Mouse (Mus musculus) liver, postnatal 0 days (tissue): Measurements from ENCODE around the gene Banf2. TPM values are rescaled to one million over a fixed set of nuclear protein-coding genes. Genes with fewer than 3 reads are reported as not detected.
A peak's percentile ranks its signal among the peaks of the same experiment; 100 is the strongest.

Source experiments
- ATAC-seq: fragments of 200-750 bp; cut with Nextera tagmentation; 2 replicates; pipeline ENCODE4 v1.8.0; 2017; ENCODE audit warnings: mild to moderate bottlenecking, moderate library complexity
- DNase-seq: peaks from one replicate; pipeline ENCODE4 v3.0.0-alpha.2; 2016
- H3K27ac ChIP-seq: fragments of 300-500 bp; sonication (generic); 2 replicates; pipeline ENCODE4 v1.5.1; 2014; ENCODE audit warnings: antibody characterized with exemption, moderate library complexity, mild to moderate bottlenecking, low read depth
- H3K27me3 ChIP-seq: fragments of 300-500 bp; sonication (generic); 2 replicates; pipeline ENCODE4 v1.6.1; 2014; ENCODE audit warnings: low read length, control low read depth, mixed read lengths; ENCODE audit not compliant: insufficient read depth
- H3K36me3 ChIP-seq: fragments of 300-500 bp; sonication (generic); replicated peaks from 2 replicates; pipeline ENCODE4 v1.6.1; 2014; ENCODE audit warnings: mild to moderate bottlenecking, control low read depth, low read length, moderate library complexity, mixed read lengths; ENCODE audit not compliant: insufficient read depth
- H3K4me1 ChIP-seq: fragments of 300-500 bp; sonication (generic); 2 replicates; pipeline ENCODE4 v1.6.1; 2014; ENCODE audit warnings: antibody characterized with exemption, mild to moderate bottlenecking, control low read depth; ENCODE audit not compliant: insufficient read depth
- H3K4me2 ChIP-seq: fragments of 300-500 bp; sonication (generic); 2 replicates; pipeline ENCODE4 v1.6.1; 2014; ENCODE audit warnings: low read depth, mild to moderate bottlenecking, low read length, moderate library complexity, mixed read lengths
- H3K4me3 ChIP-seq: fragments of 300-500 bp; sonication (generic); 2 replicates; pipeline ENCODE4 v1.5.1; 2014; ENCODE audit warnings: low read depth, low read length
- H3K9ac ChIP-seq: fragments of 300-500 bp; sonication (generic); replicated peaks from 2 replicates; pipeline ENCODE4 v1.6.1; 2014; ENCODE audit warnings: mild to moderate bottlenecking, moderate library complexity
- H3K9me3 ChIP-seq: fragments of 300-500 bp; sonication (generic); 2 replicates; pipeline ENCODE4 v1.6.1; 2016; ENCODE audit warnings: mild to moderate bottlenecking, control low read depth, low read length, mixed read lengths
- CTCF ChIP-seq: sonication (generic); IDR thresholded peaks from 2 replicates; pipeline ENCODE4 v1.5.1; 2016; ENCODE audit warnings: antibody characterized with exemption, low read depth
- EP300 ChIP-seq: IDR thresholded peaks from 2 replicates; pipeline ENCODE4 v1.6.1; 2016; ENCODE audit warnings: antibody characterized with exemption, low read depth, mild to moderate bottlenecking
- WGBS: fragments of 180-500 bp; shearing (Covaris S2); extraction: QIAGEN DNeasy Blood & Tissue Kit; methylation state at CpG from one replicate; pipeline ENCODE4 v1.1.7; 2014; ENCODE audit not compliant: insufficient replicate concordance; 5-methylcytosine and 5-hydroxymethylcytosine counted together
- polyA plus RNA-seq: library from polyadenylated mRNA; unstranded; fragments of >200 nt; fragmentation: Nextera tagmentation; extraction: Ambion mirVana; gene quantifications from 2 replicates; pipeline ENCODE4 v1.2.1, GENCODE M21; 2015

Banf2 gene
- polyA plus RNA-seq, 1 experiment from 2014 or later, result not detected

DNA sequence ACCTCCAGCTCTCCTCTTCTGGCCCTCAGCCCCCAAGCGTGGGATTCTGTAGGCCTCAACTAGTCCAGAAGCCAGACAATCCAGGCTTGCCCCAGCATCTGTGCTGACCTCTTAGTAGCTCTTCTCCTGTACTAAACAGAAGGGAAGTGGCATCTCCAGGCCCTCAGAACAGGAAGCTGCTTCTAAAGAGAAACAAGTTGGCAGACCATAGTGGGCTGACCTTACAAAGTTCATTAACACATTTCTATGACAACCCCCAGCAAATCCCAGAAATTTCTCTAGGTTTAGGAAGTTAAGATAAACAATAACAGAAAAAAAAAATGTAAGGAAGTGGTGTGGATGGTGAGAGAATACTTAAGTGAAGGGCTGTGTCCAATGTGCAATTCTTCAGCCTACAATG lies 23.8 kb upstream of the Banf2 start:
- Histone ChIP-seq H3K9me3 (no peaks in the 10 kb centered on the region), H3K9ac (peak overlapping the region; percentile 35), H3K4me2 (peak overlapping the region; percentile 87), H3K27me3 (no peaks in the 10 kb centered on the region), H3K27ac (peak overlapping the region; percentile 100), H3K4me3 (peak overlapping the region; percentile 83), H3K4me1 (peaks cover 55% of the 10 kb centered on the region), H3K36me3 (peaks cover 6% of the 10 kb centered on the region; the same call in 1 of the 2 replicates)
- WGBS, result 35% methylated on average over 1 of the region's 1 CpGs
- DNase-seq, result no peak
- no peak for ATAC-seq
- TF ChIP-seq EP300, result no peak

DNA sequence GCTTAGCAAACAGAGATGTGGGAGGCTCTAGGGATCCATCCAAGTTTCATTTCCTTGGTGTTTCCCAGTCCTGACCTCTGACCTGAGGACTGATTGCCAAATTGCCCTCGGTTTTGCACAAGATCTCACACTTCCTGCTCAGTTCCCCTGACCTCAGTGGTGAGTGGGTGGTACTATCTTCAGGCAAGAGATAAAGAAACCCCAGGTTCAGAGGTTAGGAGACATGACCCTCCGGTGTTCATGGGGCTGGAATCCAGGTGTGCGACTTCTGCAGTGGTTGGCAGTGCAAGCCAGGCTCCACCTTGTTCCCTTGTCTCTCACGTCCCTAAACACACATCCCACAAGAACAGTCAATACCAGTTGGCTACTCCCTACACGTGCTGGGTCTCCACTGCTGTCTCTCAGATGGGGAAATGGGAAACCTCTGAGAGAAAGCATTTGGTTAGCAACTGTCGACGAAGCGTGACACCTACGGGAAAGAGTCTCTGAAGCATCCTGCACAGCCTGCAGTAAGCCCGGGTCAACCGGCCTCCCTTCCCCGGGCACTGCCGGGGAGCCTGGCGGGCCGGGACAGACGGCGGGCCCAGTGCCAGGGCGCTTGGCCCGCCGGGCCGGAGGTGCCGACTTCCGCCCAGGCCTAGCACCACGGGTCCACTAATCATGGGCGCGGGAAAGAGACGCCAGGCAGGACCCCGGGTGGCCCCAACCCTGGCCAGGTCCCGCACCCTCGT lies 23.1 kb upstream of the Banf2 start:
- Histone ChIP-seq H3K9me3 (no peaks in the 10 kb centered on the region), H3K4me3 (peak overlapping the region; percentile 83), H3K27ac (peak overlapping the region; percentile 100), H3K4me2 (peak overlapping the region; percentile 87), H3K4me1 (peaks cover 59% of the 10 kb centered on the region), H3K27me3 (no peaks in the 10 kb centered on the region), H3K36me3 (peaks cover 6% of the 10 kb centered on the region; the same call in 1 of the 2 replicates), H3K9ac (peak overlapping the region; percentile 98)
- WGBS, result 2% methylated on average over 30 of the region's 30 CpGs
- DNase-seq (peak; percentile 85), ATAC-seq (peak; percentile 50)
- TF ChIP-seq CTCF (no peak), EP300 (peak; percentile 77)

DNA sequence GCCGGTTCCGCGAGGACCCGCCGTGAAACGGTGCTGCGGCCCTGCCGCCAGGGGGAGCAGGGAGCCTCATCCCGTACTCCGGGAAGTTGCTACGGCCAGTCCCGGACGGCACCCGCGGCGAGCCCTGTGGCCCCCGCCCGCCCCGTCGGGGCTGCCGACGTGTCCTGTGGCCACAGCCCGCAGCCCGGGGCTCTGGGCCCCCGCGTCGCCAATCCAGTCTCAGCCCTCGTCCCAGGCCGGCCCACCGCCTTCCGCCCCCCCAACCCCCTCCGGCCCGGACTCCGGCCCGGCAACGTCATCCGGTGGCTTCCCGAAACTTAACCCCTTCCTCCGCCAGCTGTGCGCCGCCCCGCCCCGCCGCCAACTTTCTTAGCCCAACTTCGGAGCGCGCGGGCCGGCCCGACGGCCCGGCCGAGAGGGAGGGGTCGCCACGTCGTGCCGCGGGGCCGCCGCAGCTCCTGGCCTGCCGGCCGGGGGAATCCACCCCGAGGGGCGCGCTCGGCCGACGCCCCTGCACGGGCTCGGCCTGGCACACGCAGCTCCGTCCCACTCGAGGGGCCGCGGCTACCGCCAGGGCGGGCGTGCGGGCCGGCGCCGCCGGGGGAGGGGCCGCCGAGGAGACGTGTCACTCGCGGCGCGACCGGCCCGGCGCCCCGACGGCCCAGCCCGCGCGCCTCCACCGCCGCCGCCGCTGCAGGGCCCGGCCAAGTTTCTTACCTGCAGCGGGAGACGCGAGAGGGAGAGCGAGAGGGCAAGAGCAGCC lies 22.4 kb upstream of the Banf2 start:
- DNase-seq, result peak; percentile 89
- Histone ChIP-seq H3K27ac (peak overlapping the region; percentile 100), H3K9me3 (no peaks in the 10 kb centered on the region), H3K36me3 (peaks cover 6% of the 10 kb centered on the region; the same call in 1 of the 2 replicates), H3K4me1 (peaks cover 54% of the 10 kb centered on the region), H3K9ac (peak overlapping the region; percentile 98), H3K27me3 (no peaks in the 10 kb centered on the region), H3K4me3 (peak overlapping the region; percentile 83), H3K4me2 (peak overlapping the region; percentile 87)
- ATAC-seq, result peak; percentile 25
- TF ChIP-seq EP300 (no peak), CTCF (peak; percentile 89)
- WGBS, result 2% methylated on average over 91 of the region's 107 CpGs

DNA sequence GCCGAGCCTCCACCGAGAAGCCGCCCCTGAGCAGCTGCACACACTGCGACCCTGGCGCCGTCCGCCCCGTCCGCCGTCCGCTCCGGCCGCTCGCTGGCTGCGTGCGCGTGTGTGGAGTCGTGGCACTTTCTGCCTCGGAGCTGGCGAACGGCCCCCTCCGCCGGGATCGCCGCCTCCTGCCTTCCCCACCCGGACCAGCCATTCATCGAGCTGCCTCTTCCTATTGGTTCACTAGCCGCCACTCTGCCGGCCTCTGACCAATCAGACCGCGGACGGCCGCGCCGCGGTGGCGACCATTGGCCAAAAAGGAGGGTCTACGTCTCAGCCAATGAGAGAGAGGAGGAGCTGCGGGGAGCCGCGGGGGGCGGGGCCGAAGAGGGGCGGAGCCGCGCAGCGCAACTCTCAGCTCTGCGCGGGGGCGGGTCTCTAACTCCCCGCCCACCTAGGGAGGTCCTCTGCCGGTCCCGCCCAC lies 21.7 kb upstream of the Banf2 start, which contains the start of gene Rrbp1:
TSS of gene Rrbp1 (minus strand) at position 184 of the 472 bp plus-strand sequence.
- no peaks in the 10 kb centered on the region for H3K27me3 ChIP-seq

DNA sequence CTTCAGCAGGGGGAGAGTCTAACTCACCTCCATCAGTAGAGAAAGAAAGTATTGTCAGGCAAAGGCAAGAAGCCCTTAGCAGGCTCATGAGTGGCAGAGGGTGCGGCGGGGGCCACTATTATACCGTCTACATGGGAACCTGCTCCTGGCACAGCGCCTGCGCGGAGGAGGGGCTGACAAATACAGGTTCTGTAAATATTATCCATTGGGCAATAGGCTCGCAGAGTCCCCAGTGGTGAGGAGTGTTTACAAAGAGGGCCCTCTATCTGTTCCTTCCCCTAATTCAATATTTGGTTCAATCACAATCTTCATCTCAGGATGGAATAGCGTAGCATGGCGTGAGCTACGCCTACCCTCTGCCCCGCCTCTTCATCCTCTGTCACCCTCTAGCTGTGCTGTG lies 18.8 kb upstream of the Banf2 start:
- no peak overlapping the region for H3K4me3 ChIP-seq
- H3K4me2 ChIP-seq, result peak overlapping the region; percentile 18; the same call in 1 of the 2 replicates
- peak overlapping the region; percentile 62 for H3K27ac ChIP-seq
- WGBS, result 58% methylated on average over 11 of the region's 11 CpGs
- peaks cover 36% of the 10 kb centered on the region for H3K4me1 ChIP-seq
- H3K36me3 ChIP-seq, result no peaks in the 10 kb centered on the region
- ATAC-seq (no peak), DNase-seq (peak; percentile 73)
- no peak overlapping the region for H3K9ac ChIP-seq
- H3K27me3 ChIP-seq, result no peaks in the 10 kb centered on the region
- TF ChIP-seq CTCF (no peak), EP300 (peak; percentile 55; the same call in 1 of the 2 replicates)
- no peaks in the 10 kb centered on the region for H3K9me3 ChIP-seq

More for the DNA sequence above, 21.7 kb upstream of the Banf2 start, which contains the start of gene Rrbp1:
- peak; percentile 91 for ATAC-seq
- TF ChIP-seq CTCF, result no peak
- TF ChIP-seq EP300, result no peak
- peak within 1 kb of the TSS; percentile 83 for H3K4me3 ChIP-seq
- DNase-seq, result peak; percentile 98
- peak within 1 kb of the TSS; percentile 100 for H3K27ac ChIP-seq
- H3K9me3 ChIP-seq, result no peaks in the 10 kb centered on the region
- H3K4me2 ChIP-seq, result peak within 1 kb of the TSS; percentile 87
- peaks cover 48% of the 10 kb centered on the region for H3K4me1 ChIP-seq
- H3K36me3 ChIP-seq, result peaks cover 6% of the 10 kb centered on the region; the same call in 1 of the 2 replicates
- under 1% methylated on average over 53 of the region's 53 CpGs for WGBS
- H3K9ac ChIP-seq, result peak within 1 kb of the TSS; percentile 98

DNA sequence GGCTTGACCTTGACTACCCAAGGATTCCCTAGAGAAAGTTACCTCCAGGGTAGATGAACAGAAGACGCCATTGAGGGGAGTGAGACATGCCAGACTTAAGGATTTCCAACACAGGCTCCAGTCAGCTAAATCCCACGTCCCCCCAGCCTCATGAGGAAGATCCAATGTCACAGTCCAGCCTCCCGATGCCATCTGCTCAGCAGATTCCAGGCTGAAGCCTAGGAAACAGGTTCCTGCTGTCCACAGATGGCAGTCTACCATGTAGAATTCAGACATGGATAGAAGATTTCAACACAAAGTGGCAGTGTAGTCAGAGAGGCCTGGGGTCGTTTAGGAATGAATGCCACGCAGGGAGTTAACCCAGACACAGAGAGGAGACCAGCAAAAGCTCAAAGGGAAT lies 18.4 kb upstream of the Banf2 start:
- peak overlapping the region; percentile 62 for H3K27ac ChIP-seq
- DNase-seq (no peak), ATAC-seq (no peak)
- no peaks in the 10 kb centered on the region for H3K9me3 ChIP-seq
- no peak overlapping the region for H3K9ac ChIP-seq
- no peaks in the 10 kb centered on the region for H3K36me3 ChIP-seq
- no peak for TF ChIP-seq CTCF
- TF ChIP-seq EP300, result no peak
- H3K4me3 ChIP-seq, result no peak overlapping the region
- 0 out of 2 replicates have a peak overlapping the region, but pooled peaks have one; percentile 18 for H3K4me2 ChIP-seq
- no peaks in the 10 kb centered on the region for H3K27me3 ChIP-seq
- H3K4me1 ChIP-seq, result peaks cover 34% of the 10 kb centered on the region
- 61% methylated on average over 5 of the region's 5 CpGs for WGBS
